Comparison of ENCODE assay signal across 20 mouse cellular contexts in genomic region chr3:6649411-6649810, GRCm38 (mm10). TPM values are rescaled to one million over a fixed set of nuclear protein-coding genes. Genes with fewer than 3 reads are reported as not detected.
"Had no signal": no experiment of that assay in that cellular context is flagged by ENCODE, and none has a peak within 500 bp of the region (broad histone marks: within the 10 kb centered on the region; RNA-seq: fewer than 3 reads in every experiment).

No protein-coding gene starts in this region.

- ATAC-seq: midbrain, embryonic 16.5 days had no signal

- H3K36me3 ChIP-seq: midbrain, embryonic 10.5 days; midbrain, embryonic 12.5 days; neural tube, embryonic 12.5 days; stomach, embryonic 15.5 days had no signal

- H3K4me3 ChIP-seq: midbrain, embryonic 10.5 days; midbrain, embryonic 12.5 days; myocyte; neural tube, embryonic 12.5 days; stomach, embryonic 15.5 days had no signal

- H3K27ac ChIP-seq: midbrain, embryonic 10.5 days; midbrain, embryonic 12.5 days; neural tube, embryonic 12.5 days; stomach, embryonic 15.5 days; stomach, postnatal 0 days had no signal

- DNase-seq: lung, adult 18-20 months; lung, embryonic 14.5 days; lung, postnatal 10 days; lung, postnatal 4 days; midbrain, embryonic 14.5 days; right cerebral cortex, postnatal 14 days; thymus, adult 2 months; thymus, postnatal 25 days; thymus, postnatal 4 days had no signal

- H3K9me3 ChIP-seq: midbrain, embryonic 10.5 days; midbrain, embryonic 12.5 days; neural tube, embryonic 12.5 days; stomach, embryonic 15.5 days had no signal

- H3K4me2 ChIP-seq: lung, embryonic 14.5 days; midbrain, embryonic 12.5 days; neural tube, embryonic 12.5 days; stomach, embryonic 15.5 days had no signal

- H3K27me3 ChIP-seq: midbrain, embryonic 12.5 days; neural tube, embryonic 12.5 days; stomach, embryonic 15.5 days had no signal

- H3K9ac ChIP-seq: lung, embryonic 14.5 days; midbrain, embryonic 12.5 days; neural tube, embryonic 12.5 days; stomach, embryonic 15.5 days had no signal

- H3K4me1 ChIP-seq: midbrain, embryonic 10.5 days; midbrain, embryonic 12.5 days; neural tube, embryonic 12.5 days; stomach, embryonic 15.5 days had no signal

RNA-seq across cellular contexts. Expression of gene 1700008P02Rik, which starts 29.2 kb away (rescaled TPM):
- polyA plus RNA-seq: lung, embryonic 14.5 days; lung, embryonic 16.5 days; midbrain, embryonic 10.5 days; midbrain, embryonic 12.5 days; midbrain, embryonic 14.5 days; midbrain, embryonic 16.5 days; myocyte; neural tube, embryonic 12.5 days; neural tube, embryonic 14.5 days; spleen, adult 2 months; stomach, embryonic 15.5 days; stomach, postnatal 0 days; thymus, adult 2 months; urinary bladder, adult 2 months had no signal
